ENCODE assay signal across 9 mouse cellular contexts in the genomic region with DNA sequence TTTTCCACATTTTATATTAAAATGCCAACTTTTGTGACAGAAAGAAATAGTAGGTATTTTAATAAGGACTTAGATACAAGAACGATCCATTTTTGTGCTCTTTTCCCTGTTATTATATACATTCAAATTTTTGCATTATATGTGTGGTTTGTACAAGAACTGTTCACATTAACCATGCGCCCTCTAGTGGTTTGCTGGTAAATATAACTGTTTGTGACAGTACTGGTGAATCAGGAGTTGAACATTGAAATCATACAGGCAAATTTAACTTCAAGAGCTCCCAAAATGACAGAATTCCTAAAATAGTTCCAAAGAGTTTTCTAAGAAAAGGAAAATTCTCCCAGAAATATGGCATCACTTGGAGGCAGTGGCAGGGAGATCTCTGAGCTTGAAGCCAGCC. TPM values are rescaled to one million over a fixed set of nuclear protein-coding genes. Genes with fewer than 3 reads are reported as not detected.
A peak's percentile ranks its signal among the peaks of the same experiment; 100 is the strongest.
DNase-seq lines count a peak whose midpoint lies in the region; ATAC-seq lines count a peak whose summit lies in the region.
"Had no signal": no experiment of that assay in that cellular context is flagged by ENCODE, and none has a peak within 500 bp of the region (broad histone marks: within the 10 kb centered on the region; RNA-seq: fewer than 3 reads in every experiment).

No protein-coding gene starts in this region.

- no peak for DNase-seq in frontal cortex, postnatal 10 days (ENCODE audit: low spot score in 2 of 2)
- DNase-seq in liver, embryonic 13.5 days = peak; percentile 17
- DNase-seq in ES-CJ7 (ENCODE audit: low read depth, low spot score) = peak; percentile 62
- peak; percentile 42 for DNase-seq in embryo, embryonic 9.5 days (ENCODE audit: extremely low spot score)
- DNase-seq in retina, postnatal 1 day = peak; percentile 74
- no peak for DNase-seq in testis, postnatal 10 days (ENCODE audit: low spot score)

- no peak overlapping the region for H3K4me2 ChIP-seq in liver, embryonic 13.5 days
- no peak overlapping the region for H3K4me2 ChIP-seq in liver, embryonic 12.5 days

- H3K4me1 ChIP-seq in liver, embryonic 13.5 days (replicated peaks) = peaks cover 10% of the 10 kb centered on the region
- H3K4me1 ChIP-seq in liver, embryonic 12.5 days = peaks cover 13% of the 10 kb centered on the region

- H3K9me3 ChIP-seq in liver, embryonic 13.5 days (replicated peaks) = no peaks in the 10 kb centered on the region
- no peaks in the 10 kb centered on the region for H3K9me3 ChIP-seq in liver, embryonic 12.5 days (replicated peaks)

- no peak overlapping the region for H3K9ac ChIP-seq in liver, embryonic 13.5 days
- no peak overlapping the region for H3K9ac ChIP-seq in liver, embryonic 12.5 days

- 2% methylated on average over 2 of the region's 2 CpGs for WGBS in liver, embryonic 13.5 days (ENCODE audit: insufficient replicate concordance)
- WGBS in liver, embryonic 12.5 days (ENCODE audit: insufficient replicate concordance) = 4% methylated on average over 2 of the region's 2 CpGs

- H3K4me3 ChIP-seq in liver, embryonic 13.5 days (replicated peaks) = no peak overlapping the region
- H3K4me3 ChIP-seq in liver, embryonic 12.5 days = no peak overlapping the region
- H3K4me3 ChIP-seq: myocyte had no signal

- H3K27ac ChIP-seq in liver, embryonic 13.5 days = no peak overlapping the region
- H3K27ac ChIP-seq in liver, embryonic 12.5 days = no peak overlapping the region

- H3K36me3 ChIP-seq in liver, embryonic 13.5 days = no peaks in the 10 kb centered on the region
- no peaks in the 10 kb centered on the region for H3K36me3 ChIP-seq in liver, embryonic 12.5 days

- ATAC-seq in frontal cortex, adult (ENCODE audit: low TSS enrichment) = peak; percentile 60
- no peak for ATAC-seq in liver, embryonic 13.5 days (ENCODE audit: low read depth)
- no peak for ATAC-seq in liver, embryonic 12.5 days

- 0 out of 2 replicates have a peak, but pooled peaks cover 3% of the 10 kb centered on the region for H3K27me3 ChIP-seq in liver, embryonic 13.5 days
- H3K27me3 ChIP-seq in liver, embryonic 12.5 days (replicated peaks) = no peaks in the 10 kb centered on the region; the same call in 1 of the 2 replicates

RNA-seq across cellular contexts. Expression of a gene that starts 1.9 kb away (rescaled TPM):
- 0.05 TPM in 1 of 2 replicates, not detected in the other for polyA plus RNA-seq in liver, embryonic 13.5 days (2015; fragmentation: Nextera tagmentation; extraction: Ambion mirVana)
- 0.05 TPM in 1 of 2 replicates, not detected in the other for polyA plus RNA-seq in liver, embryonic 12.5 days (2016; fragmentation: Nextera tagmentation; extraction: Ambion mirVana)
- polyA plus RNA-seq: myocyte had no signal

RNA-seq across cellular contexts. Expression of a gene that starts 2.0 kb away (rescaled TPM):
- 11.5 and 14.7 TPM in 2 replicates for polyA plus RNA-seq in liver, embryonic 13.5 days (2015; fragmentation: Nextera tagmentation; extraction: Ambion mirVana)
- 17.3 and 17.6 TPM in 2 replicates for polyA plus RNA-seq in liver, embryonic 12.5 days (2016; fragmentation: Nextera tagmentation; extraction: Ambion mirVana)

Comparison
In these comparisons a context has a peak if more than half of its experiments do, and no peak if none do; other contexts are left out.
1. DNase-seq: peak in liver, embryonic 13.5 days (single experiment), ES-CJ7 (single experiment), embryo, embryonic 9.5 days (single experiment) and retina, postnatal 1 day (single experiment); none in frontal cortex, postnatal 10 days (0 of 2) and testis, postnatal 10 days (single experiment).